Mouse (Mus musculus) heart, embryonic 11.5 days (tissue): ENCODE measurements around the gene Flad1. TPM values are rescaled to one million over a fixed set of nuclear protein-coding genes. Genes with fewer than 3 reads are reported as not detected.

ENCODE experiments used
- ATAC-seq: fragments of 200-750 bp; cut with Nextera tagmentation; replicated peaks from 2 replicates; pipeline ENCODE4 v1.8.0; 2017; ENCODE audit warnings: moderate library complexity; ENCODE audit not compliant: insufficient number of reproducible peaks, low FRiP score, low TSS enrichment
- H3K27ac ChIP-seq: fragments of 300-500 bp; sonication (generic); 2 replicates; pipeline ENCODE4 v1.5.1; 2014; ENCODE audit warnings: mild to moderate bottlenecking, low read depth, low read length
- H3K27me3 ChIP-seq: fragments of 300-500 bp; sonication (generic); 2 replicates; pipeline ENCODE4 v1.6.1; 2014; ENCODE audit warnings: mild to moderate bottlenecking, low read length, mixed read lengths; ENCODE audit not compliant: control insufficient read depth, insufficient read depth
- H3K36me3 ChIP-seq: fragments of 300-500 bp; sonication (generic); 2 replicates; pipeline ENCODE4 v1.6.1; 2014; ENCODE audit warnings: mild to moderate bottlenecking, low read length, moderate library complexity, mixed read lengths; ENCODE audit not compliant: control insufficient read depth, insufficient read depth
- H3K4me1 ChIP-seq: fragments of 300-500 bp; sonication (generic); 2 replicates; pipeline ENCODE4 v1.6.1; 2014; ENCODE audit warnings: low read length; ENCODE audit not compliant: control insufficient read depth, insufficient read depth
- H3K4me2 ChIP-seq: fragments of 300-500 bp; sonication (generic); 2 replicates; pipeline ENCODE4 v1.6.1; 2014; ENCODE audit warnings: mild to moderate bottlenecking, moderate library complexity
- H3K4me3 ChIP-seq: fragments of 300-500 bp; sonication (generic); 2 replicates; pipeline ENCODE4 v1.5.1; 2014; ENCODE audit warnings: low read depth, low read length
- H3K9ac ChIP-seq: fragments of 300-500 bp; sonication (generic); 2 replicates; pipeline ENCODE4 v1.6.1; 2014; ENCODE audit warnings: mild to moderate bottlenecking, low read depth, low read length, moderate library complexity
- H3K9me3 ChIP-seq: fragments of 300-500 bp; sonication (generic); replicated peaks from 2 replicates; pipeline ENCODE4 v1.6.1; 2016; ENCODE audit warnings: low read length; ENCODE audit not compliant: control insufficient read depth
- WGBS: fragments of 180-500 bp; shearing (Covaris S2); extraction: QIAGEN DNeasy Blood & Tissue Kit; methylation state at CpG from one replicate; pipeline ENCODE4 v1.1.7; 2014; ENCODE audit not compliant: insufficient replicate concordance; 5-methylcytosine and 5-hydroxymethylcytosine counted together
- polyA plus RNA-seq: library from polyadenylated mRNA; unstranded; fragments of >200 nt; fragmentation: Nextera tagmentation; extraction: Ambion mirVana; gene quantifications from 2 replicates; pipeline ENCODE4 v1.2.1, GENCODE M21; 2014

Gene Flad1
- polyA plus RNA-seq, 1 experiment from 2014 or later: 34.2 TPM

DNA sequence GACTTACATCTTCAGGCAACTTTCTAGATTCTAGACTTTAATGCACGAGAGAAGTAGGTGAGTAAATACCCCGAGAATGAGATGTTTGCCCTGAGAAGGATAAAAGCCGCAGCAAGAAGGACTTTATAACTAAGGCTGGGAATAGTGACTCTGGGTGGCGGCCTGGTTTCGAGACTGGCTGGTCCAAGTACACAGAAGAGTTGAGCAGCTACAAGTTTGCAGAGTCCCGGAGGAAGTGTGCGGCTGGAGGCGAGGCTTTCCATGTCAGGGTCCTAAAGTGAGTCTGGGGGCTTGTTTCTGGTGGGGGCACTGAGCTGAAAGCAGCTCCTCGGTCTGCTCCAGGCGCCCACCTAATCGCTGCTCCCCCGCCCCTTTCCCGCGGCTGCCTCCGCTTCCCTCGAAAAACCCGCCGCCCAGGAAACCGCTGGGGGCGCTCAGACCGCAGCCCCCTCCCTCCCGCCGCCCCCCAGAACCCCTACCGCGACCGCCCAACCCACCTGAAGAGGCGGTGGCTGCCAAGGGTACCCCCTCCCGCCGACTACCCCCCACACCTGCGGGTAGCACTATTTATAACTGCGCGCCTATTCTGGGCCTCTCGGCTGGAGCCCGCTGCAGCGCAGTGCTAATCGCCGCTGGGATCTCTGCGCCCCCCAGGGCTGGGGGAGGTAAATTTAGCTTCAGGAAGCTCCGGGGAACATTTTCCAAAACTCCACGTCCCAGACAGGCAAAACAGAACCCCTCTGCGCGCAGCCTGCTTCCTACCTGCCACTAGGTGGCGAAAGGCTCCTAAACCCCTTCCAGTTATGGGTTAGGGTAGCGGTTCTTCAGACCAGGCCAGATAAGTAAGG lies 15.6 kb downstream of the Flad1 start:
- Histone ChIP-seq H3K4me3 (peak overlapping the region; percentile 70), H3K9ac (peak overlapping the region; percentile 73), H3K9me3 (no peaks in the 10 kb centered on the region), H3K36me3 (0 out of 2 replicates have a peak, but pooled peaks cover 2% of the 10 kb centered on the region), H3K4me2 (peak overlapping the region; percentile 100), H3K27me3 (no peaks in the 10 kb centered on the region), H3K27ac (peak overlapping the region; percentile 42), H3K4me1 (peaks cover 19% of the 10 kb centered on the region)
- under 1% methylated on average over 42 of the region's 44 CpGs for WGBS
- no peak for ATAC-seq

DNA sequence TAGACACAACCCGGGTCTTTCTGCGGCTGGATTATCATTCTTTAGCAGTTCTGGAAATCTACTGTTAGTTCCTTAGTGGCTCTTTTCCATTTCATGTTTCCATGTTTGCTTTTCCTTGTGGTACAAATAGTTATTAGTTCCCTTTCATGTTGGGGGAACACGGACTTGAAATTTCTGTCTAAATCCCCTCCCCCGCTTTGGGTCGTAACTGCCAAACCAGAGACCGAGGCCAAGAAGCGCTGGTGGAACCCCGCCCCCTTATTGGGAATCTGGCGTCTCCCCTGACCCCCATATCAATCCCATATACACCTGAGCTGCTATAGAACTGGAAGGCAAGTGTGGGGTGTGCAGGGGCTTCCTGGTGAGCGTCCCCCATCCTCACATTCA lies 16.3 kb downstream of the Flad1 start:
- WGBS: 2% methylated on average over 10 of the region's 10 CpGs
- H3K27me3 ChIP-seq: no peaks in the 10 kb centered on the region
- H3K4me1 ChIP-seq: peaks cover 26% of the 10 kb centered on the region
- ATAC-seq: no peak
- H3K27ac ChIP-seq: peak overlapping the region; percentile 93
- H3K36me3 ChIP-seq: no peaks in the 10 kb centered on the region
- peak overlapping the region; percentile 100 for H3K4me2 ChIP-seq
- H3K9me3 ChIP-seq: no peaks in the 10 kb centered on the region
- peak overlapping the region; percentile 73 for H3K9ac ChIP-seq
- peak overlapping the region; percentile 70 for H3K4me3 ChIP-seq

DNA sequence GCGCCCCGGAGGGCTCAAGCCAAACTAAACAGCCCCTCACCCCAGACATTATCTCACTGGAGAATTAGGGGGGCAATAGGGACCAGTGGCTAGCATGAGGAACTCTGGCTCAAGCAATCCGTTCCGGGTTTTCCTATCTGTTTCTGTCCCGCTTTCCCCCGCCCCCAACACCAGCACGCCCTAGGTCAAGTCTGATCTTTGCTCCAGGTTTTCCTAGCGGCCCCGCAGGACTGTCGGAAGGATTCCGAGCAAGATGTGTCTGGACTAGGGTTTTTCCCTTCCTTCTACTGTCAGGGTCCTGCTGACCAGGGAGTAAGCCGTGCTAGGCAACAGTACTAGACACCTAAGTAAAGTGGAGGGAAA lies 16.8 kb downstream of the Flad1 start:
- Histone ChIP-seq H3K4me1 (peaks cover 30% of the 10 kb centered on the region), H3K9me3 (no peaks in the 10 kb centered on the region), H3K4me3 (peak overlapping the region; percentile 70), H3K27me3 (no peaks in the 10 kb centered on the region), H3K36me3 (no peaks in the 10 kb centered on the region), H3K9ac (peak overlapping the region; percentile 73), H3K27ac (peak overlapping the region; percentile 93), H3K4me2 (peak overlapping the region; percentile 100)
- WGBS: 0% methylated on average over 11 of the region's 12 CpGs
- ATAC-seq: no peak; the same call in 1 of the 2 replicates

DNA sequence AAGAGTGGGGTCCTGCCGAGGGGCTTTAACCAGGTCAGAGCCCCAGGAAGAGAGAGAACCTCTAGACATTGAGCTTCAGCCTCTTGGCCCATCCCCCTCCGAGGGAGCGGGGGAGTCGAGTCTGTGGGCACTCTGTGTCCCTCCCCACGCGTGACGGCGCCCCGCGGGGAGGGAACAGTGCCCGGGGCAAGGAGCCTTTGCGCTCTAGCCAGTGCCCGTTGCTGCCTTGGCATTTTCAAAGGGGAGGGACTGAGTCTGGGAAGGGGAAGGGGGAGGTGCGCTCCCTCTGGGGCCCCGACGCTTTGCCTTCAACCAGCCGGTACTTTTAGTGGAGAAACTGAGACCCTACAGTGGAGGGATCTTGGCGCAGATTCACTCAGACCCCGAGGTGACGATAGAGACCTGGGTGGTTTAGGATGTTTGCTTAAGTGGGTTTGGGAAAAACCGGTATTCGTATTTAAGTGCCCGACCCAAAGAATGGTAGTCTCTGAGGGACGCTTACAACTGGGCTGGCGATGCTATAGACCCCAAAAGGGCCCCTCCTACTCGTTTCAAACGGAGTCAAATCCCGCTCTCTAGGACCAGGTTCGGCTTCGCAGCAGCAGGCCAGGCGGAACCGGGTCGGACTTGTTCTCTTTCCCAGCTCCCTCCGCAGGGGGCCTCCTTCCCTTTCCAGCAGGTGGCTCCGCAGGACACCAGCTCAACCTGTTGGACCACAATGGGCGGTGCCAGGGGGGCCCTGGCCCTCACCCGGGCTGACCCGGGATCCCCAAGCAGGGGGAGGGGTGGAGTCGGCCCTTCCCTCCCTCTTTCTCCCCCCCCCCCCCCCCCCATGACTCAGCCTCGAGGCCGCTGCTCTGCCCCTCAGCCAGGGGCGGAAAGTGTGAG lies 17.4 kb downstream of the Flad1 start, which contains the start of gene Zbtb7b:
Zbtb7b (minus strand) TSS at position 771 of the 888 bp plus-strand sequence.
- 0% methylated on average over 39 of the region's 42 CpGs for WGBS
- Histone ChIP-seq H3K4me3 (peak within 1 kb of the TSS; percentile 70), H3K4me1 (peaks cover 30% of the 10 kb centered on the region), H3K27me3 (no peaks in the 10 kb centered on the region), H3K27ac (peak within 1 kb of the TSS; percentile 93), H3K9me3 (no peaks in the 10 kb centered on the region), H3K36me3 (no peaks in the 10 kb centered on the region), H3K4me2 (peak within 1 kb of the TSS; percentile 100), H3K9ac (peak within 1 kb of the TSS; percentile 73)
- peak; percentile 32 for ATAC-seq

DNA sequence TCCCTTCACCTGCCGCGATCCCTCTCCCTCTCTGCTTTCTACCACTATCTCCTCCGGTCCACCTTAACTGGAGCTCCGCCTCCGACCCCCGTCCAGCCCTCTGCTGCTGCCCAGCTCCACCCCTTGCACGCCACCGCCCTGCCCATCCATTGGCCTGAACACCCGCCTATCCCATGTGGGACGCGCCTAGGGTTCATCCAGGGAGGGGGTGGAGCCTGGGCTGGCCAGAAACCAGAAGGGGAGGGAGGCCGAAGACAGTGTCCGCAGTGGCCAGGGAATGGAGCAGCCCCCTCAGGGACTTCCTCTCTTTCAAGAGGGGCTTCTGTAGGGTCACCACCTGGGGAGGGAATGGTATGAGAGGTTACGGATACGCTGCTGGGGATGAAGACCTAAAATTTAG lies 18.1 kb downstream of the Flad1 start:
- ATAC-seq: peak; percentile 93
- no peaks in the 10 kb centered on the region for H3K9me3 ChIP-seq
- peak overlapping the region; percentile 93 for H3K27ac ChIP-seq
- H3K36me3 ChIP-seq: no peaks in the 10 kb centered on the region
- peak overlapping the region; percentile 70 for H3K4me3 ChIP-seq
- WGBS: 0% methylated on average over 15 of the region's 15 CpGs
- peaks cover 30% of the 10 kb centered on the region for H3K4me1 ChIP-seq
- no peaks in the 10 kb centered on the region for H3K27me3 ChIP-seq
- H3K9ac ChIP-seq: peak overlapping the region; percentile 73
- peak overlapping the region; percentile 100 for H3K4me2 ChIP-seq

DNA sequence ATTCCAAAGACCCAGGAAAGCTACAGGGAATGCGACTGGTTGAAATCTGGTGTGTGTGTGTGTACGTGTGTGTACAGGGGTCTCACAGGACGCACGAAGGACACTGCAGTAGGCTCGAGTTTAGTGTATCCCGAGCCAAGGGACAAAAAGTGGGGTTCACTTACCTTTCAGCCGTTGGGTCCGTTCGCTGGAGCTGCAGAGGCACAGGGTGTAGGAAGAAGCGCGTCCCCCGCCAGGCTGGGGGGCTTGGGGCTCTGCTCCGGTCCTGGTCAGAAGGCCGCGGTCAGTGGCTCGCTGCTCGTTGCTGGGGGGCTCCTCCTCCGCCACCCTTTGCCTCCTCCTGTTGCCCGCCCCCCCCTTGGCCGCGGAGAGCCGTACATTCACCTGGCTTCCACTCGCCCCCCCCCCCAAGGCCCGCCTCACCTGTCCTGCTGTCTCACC lies 18.8 kb downstream of the Flad1 start:
- no peak overlapping the region for H3K27ac ChIP-seq
- H3K9ac ChIP-seq: peak overlapping the region; percentile 86
- no peak for ATAC-seq
- peaks cover 30% of the 10 kb centered on the region for H3K4me1 ChIP-seq
- WGBS: 1% methylated on average over 17 of the region's 24 CpGs
- peak overlapping the region; percentile 100 for H3K4me2 ChIP-seq
- no peaks in the 10 kb centered on the region for H3K9me3 ChIP-seq
- H3K4me3 ChIP-seq: peak overlapping the region; percentile 70
- H3K27me3 ChIP-seq: no peaks in the 10 kb centered on the region
- H3K36me3 ChIP-seq: no peaks in the 10 kb centered on the region

DNA sequence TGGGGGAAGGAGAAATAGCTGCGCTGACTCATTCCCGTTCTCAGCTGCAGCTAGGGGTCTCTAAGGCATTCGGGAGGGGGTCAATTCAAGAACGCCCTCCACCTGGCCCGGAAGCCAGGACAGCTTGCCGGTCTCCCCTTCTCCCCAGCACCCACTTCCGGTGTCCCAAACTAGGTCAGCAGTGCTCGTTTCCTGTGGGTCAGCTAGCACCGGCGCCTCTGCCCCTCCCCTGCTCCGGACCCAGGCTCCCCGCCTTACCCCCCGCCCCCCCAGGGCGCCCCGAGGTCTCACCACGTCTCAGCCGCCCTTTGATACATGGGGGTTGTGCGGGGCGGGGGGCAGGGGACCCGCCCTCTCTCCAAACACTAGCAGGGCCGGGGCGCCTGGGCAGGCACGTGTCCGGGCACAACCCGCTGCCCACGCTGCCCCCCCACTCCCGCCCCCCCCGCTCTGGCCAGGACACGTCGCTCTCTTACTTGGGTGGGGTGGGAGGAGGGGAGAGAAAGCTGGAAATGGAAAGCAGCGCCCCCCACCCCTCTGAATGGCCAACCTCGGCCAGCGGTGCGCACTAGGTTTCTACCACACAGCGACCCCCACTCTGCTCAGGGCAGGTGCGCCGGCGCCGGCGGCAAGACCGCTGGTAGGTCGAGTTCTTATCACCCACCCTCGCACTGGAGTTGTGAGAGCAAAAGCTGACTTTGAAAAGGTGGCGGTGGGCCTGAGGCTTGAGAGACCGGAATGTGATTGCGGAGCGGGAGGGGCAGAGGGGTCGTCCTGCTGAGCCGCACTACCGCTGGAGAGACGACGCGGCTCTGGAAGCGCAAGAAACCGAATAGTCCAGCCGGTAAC lies 19.8 kb downstream of the Flad1 start:
- Histone ChIP-seq H3K4me1 (peaks cover 32% of the 10 kb centered on the region), H3K27me3 (no peaks in the 10 kb centered on the region), H3K4me2 (peak overlapping the region; percentile 100), H3K27ac (0 out of 2 replicates have a peak overlapping the region, but pooled peaks have one; percentile 29), H3K36me3 (no peaks in the 10 kb centered on the region), H3K9me3 (no peaks in the 10 kb centered on the region), H3K9ac (peak overlapping the region; percentile 86), H3K4me3 (peak overlapping the region; percentile 70)
- ATAC-seq: no peak
- WGBS: under 1% methylated on average over 51 of the region's 56 CpGs
